Mouse (Mus musculus) naive thymus-derived CD4-positive, alpha-beta T cell, adult 2 months (primary cell): Measurements from ENCODE around the gene Ankrd44.

Experiments used
- DNase-seq: peaks from one replicate; pipeline ENCODE4 v3.0.0-alpha.2; 2011; ENCODE audit warnings: low read depth

Gene Ankrd44

GRCm38 (mm10) chr1:54922707-54923106 is 3.5 kb downstream of the Ankrd44 start:
- DNase-seq, result no peak

GRCm38 (mm10) chr1:54922025-54922574 is 4.1 kb downstream of the Ankrd44 start:
- DNase-seq, result no peak

GRCm38 (mm10) chr1:54920132-54920531 is 6.1 kb downstream of the Ankrd44 start:
- no peak for DNase-seq

GRCm38 (mm10) chr1:54916456-54916855 is 9.7 kb downstream of the Ankrd44 start:
- DNase-seq, result no peak

GRCm38 (mm10) chr1:54914387-54914786 is 11.8 kb downstream of the Ankrd44 start:
- peak; percentile 74 for DNase-seq

GRCm38 (mm10) chr1:54913379-54913873 is 12.8 kb downstream of the Ankrd44 start:
- peak; percentile 84 for DNase-seq

GRCm38 (mm10) chr1:54913063-54913335 is 13.2 kb downstream of the Ankrd44 start:
- DNase-seq, result no peak

GRCm38 (mm10) chr1:54912290-54913062 is 13.7 kb downstream of the Ankrd44 start:
- peak; percentile 33 for DNase-seq

- DNase-seq, result no peak
Observed at GRCm38 (mm10) chr1:54911256-54911610, 15.0 kb downstream of the Ankrd44 start.

- no peak for DNase-seq
Observed at GRCm38 (mm10) chr1:54910489-54911255, 15.5 kb downstream of the Ankrd44 start.

- no peak for DNase-seq
Observed at GRCm38 (mm10) chr1:54908786-54909185, 17.4 kb downstream of the Ankrd44 start.

- DNase-seq, result peak; percentile 76
Observed at GRCm38 (mm10) chr1:54907066-54907639, 19.0 kb downstream of the Ankrd44 start.

- DNase-seq, result no peak
Observed at GRCm38 (mm10) chr1:54906322-54906721, 19.9 kb downstream of the Ankrd44 start.

- DNase-seq, result no peak
Observed at GRCm38 (mm10) chr1:54905632-54906031, 20.6 kb downstream of the Ankrd44 start.

GRCm38 (mm10) chr1:54904165-54904564 is 22.0 kb downstream of the Ankrd44 start:
- DNase-seq, result no peak

GRCm38 (mm10) chr1:54902689-54903246 is 23.4 kb downstream of the Ankrd44 start:
- no peak for DNase-seq

GRCm38 (mm10) chr1:54901084-54901483 is 25.1 kb downstream of the Ankrd44 start:
- no peak for DNase-seq

GRCm38 (mm10) chr1:54899247-54899646 is 26.9 kb downstream of the Ankrd44 start:
- DNase-seq, result no peak

GRCm38 (mm10) chr1:54898656-54899084 is 27.5 kb downstream of the Ankrd44 start:
- DNase-seq, result no peak

- no peak for DNase-seq
Observed at GRCm38 (mm10) chr1:54897726-54898125, 28.5 kb downstream of the Ankrd44 start.

- peak; percentile 81 for DNase-seq
Observed at GRCm38 (mm10) chr1:54896109-54897085, 29.8 kb downstream of the Ankrd44 start.
